Mouse (Mus musculus) embryonic facial prominence, embryonic 10.5 days (tissue): ENCODE measurements around the gene Cotl1. TPM values are rescaled to one million over a fixed set of nuclear protein-coding genes. Genes with fewer than 3 reads are reported as not detected.

Experiments used
- DNase-seq: peaks from one replicate; pipeline ENCODE4 v3.0.0-alpha.2; 2017; ENCODE audit warnings: low spot score
- H3K27ac ChIP-seq: fragments of 300-500 bp; sonication (generic); replicated peaks from 2 replicates; pipeline ENCODE4 v1.5.1; 2016; ENCODE audit warnings: mild to moderate bottlenecking
- H3K27me3 ChIP-seq: fragments of 300-500 bp; sonication (generic); replicated peaks from 2 replicates; pipeline ENCODE4 v1.6.1; 2016; ENCODE audit warnings: low read depth, mild to moderate bottlenecking; ENCODE audit not compliant: poor library complexity, severe bottlenecking
- H3K36me3 ChIP-seq: fragments of 300-500 bp; sonication (generic); replicated peaks from 2 replicates; pipeline ENCODE4 v1.6.1; 2016; ENCODE audit warnings: mild to moderate bottlenecking, moderate library complexity
- H3K4me1 ChIP-seq: fragments of 300-500 bp; sonication (generic); 2 replicates; pipeline ENCODE4 v1.6.1; 2016
- H3K4me3 ChIP-seq: fragments of 300-500 bp; sonication (generic); 2 replicates; pipeline ENCODE4 v1.5.1; 2016; ENCODE audit warnings: mild to moderate bottlenecking, moderate library complexity
- H3K9me3 ChIP-seq: fragments of 300-500 bp; sonication (generic); 2 replicates; pipeline ENCODE4 v1.6.1; 2016; ENCODE audit warnings: mild to moderate bottlenecking
- WGBS: fragments of 180-500 bp; shearing (Covaris S2); methylation state at CpG from one replicate; pipeline ENCODE4 v1.1.7; 2016; 5-methylcytosine and 5-hydroxymethylcytosine counted together
- polyA plus RNA-seq: library from polyadenylated mRNA; unstranded; fragments of >200 nt; fragmentation: Nextera tagmentation; extraction: Ambion mirVana; gene quantifications from 2 replicates; pipeline ENCODE4 v1.2.1, GENCODE M21; 2016

The Cotl1 gene
- polyA plus RNA-seq, 1 experiment from 2014 or later: 137 TPM

GRCm38 (mm10) chr8:119836831-119837230 is 3.5 kb downstream of the Cotl1 start:
- 79% methylated on average over 4 of the region's 4 CpGs for WGBS
- no peak for DNase-seq
- H3K4me1 ChIP-seq: peaks cover 88% of the 10 kb centered on the region

GRCm38 (mm10) chr8:119835270-119835669 is 5.1 kb downstream of the Cotl1 start:
- peaks cover 36% of the 10 kb centered on the region for H3K36me3 ChIP-seq
- WGBS: 91% methylated on average over 5 of the region's 5 CpGs
- no peaks in the 10 kb centered on the region for H3K9me3 ChIP-seq
- no peaks in the 10 kb centered on the region for H3K27me3 ChIP-seq
- no peak overlapping the region for H3K4me3 ChIP-seq
- peaks cover 90% of the 10 kb centered on the region for H3K4me1 ChIP-seq
- no peak for DNase-seq
- H3K27ac ChIP-seq: no peak overlapping the region

More at GRCm38 (mm10) chr8:119836831-119837230, 3.5 kb downstream of the Cotl1 start:
- H3K36me3 ChIP-seq: peaks cover 33% of the 10 kb centered on the region
- peak overlapping the region; percentile 61 for H3K27ac ChIP-seq
- H3K4me3 ChIP-seq: peak overlapping the region; percentile 81
- no peaks in the 10 kb centered on the region for H3K9me3 ChIP-seq
- H3K27me3 ChIP-seq: no peaks in the 10 kb centered on the region

GRCm38 (mm10) chr8:119834676-119835075 is 5.7 kb downstream of the Cotl1 start:
- H3K4me1 ChIP-seq: peaks cover 92% of the 10 kb centered on the region
- no peaks in the 10 kb centered on the region for H3K27me3 ChIP-seq
- WGBS: 81% methylated on average over 6 of the region's 6 CpGs
- 0 out of 2 replicates have a peak overlapping the region, but pooled peaks have one; percentile 24 for H3K27ac ChIP-seq
- peaks cover 39% of the 10 kb centered on the region for H3K36me3 ChIP-seq
- DNase-seq: no peak
- no peak overlapping the region for H3K4me3 ChIP-seq
- no peaks in the 10 kb centered on the region for H3K9me3 ChIP-seq

- Histone ChIP-seq H3K27ac (peak overlapping the region; percentile 85), H3K9me3 (no peaks in the 10 kb centered on the region), H3K27me3 (no peaks in the 10 kb centered on the region), H3K4me3 (peak overlapping the region; percentile 36), H3K36me3 (peaks cover 39% of the 10 kb centered on the region), H3K4me1 (peaks cover 92% of the 10 kb centered on the region)
- WGBS: 10% methylated on average over 5 of the region's 5 CpGs
- peak; percentile 60 for DNase-seq
Observed at GRCm38 (mm10) chr8:119832931-119833330, 7.4 kb downstream of the Cotl1 start.

- 70% methylated on average over 7 of the region's 7 CpGs for WGBS
- H3K4me3 ChIP-seq: peak overlapping the region; percentile 36
Observed at GRCm38 (mm10) chr8:119832101-119832617, 8.2 kb downstream of the Cotl1 start.

GRCm38 (mm10) chr8:119831336-119831995 is 8.9 kb downstream of the Cotl1 start:
- DNase-seq: peak; percentile 62
- Histone ChIP-seq H3K27me3 (no peaks in the 10 kb centered on the region), H3K4me3 (peak overlapping the region; percentile 36), H3K4me1 (peaks cover 92% of the 10 kb centered on the region), H3K9me3 (no peaks in the 10 kb centered on the region), H3K27ac (peak overlapping the region; percentile 85), H3K36me3 (peaks cover 25% of the 10 kb centered on the region)
- 54% methylated on average over 20 of the region's 20 CpGs for WGBS

More at GRCm38 (mm10) chr8:119832101-119832617, 8.2 kb downstream of the Cotl1 start:
- H3K27me3 ChIP-seq: no peaks in the 10 kb centered on the region
- peaks cover 32% of the 10 kb centered on the region for H3K36me3 ChIP-seq
- peak overlapping the region; percentile 85 for H3K27ac ChIP-seq
- peaks cover 92% of the 10 kb centered on the region for H3K4me1 ChIP-seq
- H3K9me3 ChIP-seq: no peaks in the 10 kb centered on the region
- no peak for DNase-seq

- H3K27ac ChIP-seq: peak overlapping the region; percentile 85; the same call in 1 of the 2 replicates
- H3K4me1 ChIP-seq: peaks cover 96% of the 10 kb centered on the region
- H3K4me3 ChIP-seq: peak overlapping the region; percentile 35
- H3K36me3 ChIP-seq: peaks cover 24% of the 10 kb centered on the region
- no peaks in the 10 kb centered on the region for H3K9me3 ChIP-seq
- WGBS: 69% methylated on average over 7 of the region's 7 CpGs
- DNase-seq: peak; percentile 40
- H3K27me3 ChIP-seq: no peaks in the 10 kb centered on the region
Observed at GRCm38 (mm10) chr8:119830589-119830988, 9.8 kb downstream of the Cotl1 start.

GRCm38 (mm10) chr8:119829870-119830580 is 10.3 kb downstream of the Cotl1 start:
- no peaks in the 10 kb centered on the region for H3K27me3 ChIP-seq
- peaks cover 20% of the 10 kb centered on the region for H3K36me3 ChIP-seq
- peak overlapping the region; percentile 85 for H3K27ac ChIP-seq
- peak overlapping the region; percentile 35 for H3K4me3 ChIP-seq
- peaks cover 94% of the 10 kb centered on the region for H3K4me1 ChIP-seq
- peak; percentile 70 for DNase-seq
- H3K9me3 ChIP-seq: no peaks in the 10 kb centered on the region
- WGBS: 35% methylated on average over 16 of the region's 16 CpGs

- Histone ChIP-seq H3K27me3 (no peaks in the 10 kb centered on the region), H3K36me3 (peaks cover 14% of the 10 kb centered on the region), H3K4me3 (no peak overlapping the region), H3K4me1 (peaks cover 97% of the 10 kb centered on the region), H3K27ac (peak overlapping the region; percentile 85), H3K9me3 (no peaks in the 10 kb centered on the region)
- 75% methylated on average over 13 of the region's 13 CpGs for WGBS
- DNase-seq: no peak
Observed at GRCm38 (mm10) chr8:119829420-119829819, 10.9 kb downstream of the Cotl1 start.

- H3K9me3 ChIP-seq: no peaks in the 10 kb centered on the region
- no peaks in the 10 kb centered on the region for H3K27me3 ChIP-seq
- 72% methylated on average over 10 of the region's 10 CpGs for WGBS
- DNase-seq: no peak
- no peak overlapping the region; the same call in none of the 2 replicates for H3K27ac ChIP-seq
- peaks cover 10% of the 10 kb centered on the region for H3K36me3 ChIP-seq
- peaks cover 97% of the 10 kb centered on the region for H3K4me1 ChIP-seq
- no peak overlapping the region for H3K4me3 ChIP-seq
Observed at GRCm38 (mm10) chr8:119829015-119829414, 11.3 kb downstream of the Cotl1 start.

GRCm38 (mm10) chr8:119827721-119828153 is 12.6 kb downstream of the Cotl1 start:
- peak overlapping the region; percentile 32 for H3K27ac ChIP-seq
- H3K36me3 ChIP-seq: peaks cover 8% of the 10 kb centered on the region
- 49% methylated on average over 4 of the region's 4 CpGs for WGBS
- DNase-seq: no peak
- peaks cover 86% of the 10 kb centered on the region for H3K4me1 ChIP-seq
- no peaks in the 10 kb centered on the region for H3K9me3 ChIP-seq
- no peaks in the 10 kb centered on the region for H3K27me3 ChIP-seq
- no peak overlapping the region for H3K4me3 ChIP-seq

- 83% methylated on average over 5 of the region's 5 CpGs for WGBS
- H3K27me3 ChIP-seq: no peaks in the 10 kb centered on the region
- H3K36me3 ChIP-seq: peaks cover 16% of the 10 kb centered on the region
- no peak overlapping the region for H3K4me3 ChIP-seq
- H3K9me3 ChIP-seq: no peaks in the 10 kb centered on the region
- H3K4me1 ChIP-seq: peaks cover 79% of the 10 kb centered on the region
- H3K27ac ChIP-seq: peak overlapping the region; percentile 32; the same call in 1 of the 2 replicates
- no peak for DNase-seq
Observed at GRCm38 (mm10) chr8:119826982-119827381, 13.4 kb downstream of the Cotl1 start.
